Mouse (Mus musculus): ENCODE measurements around the gene Fen1.

DNA sequence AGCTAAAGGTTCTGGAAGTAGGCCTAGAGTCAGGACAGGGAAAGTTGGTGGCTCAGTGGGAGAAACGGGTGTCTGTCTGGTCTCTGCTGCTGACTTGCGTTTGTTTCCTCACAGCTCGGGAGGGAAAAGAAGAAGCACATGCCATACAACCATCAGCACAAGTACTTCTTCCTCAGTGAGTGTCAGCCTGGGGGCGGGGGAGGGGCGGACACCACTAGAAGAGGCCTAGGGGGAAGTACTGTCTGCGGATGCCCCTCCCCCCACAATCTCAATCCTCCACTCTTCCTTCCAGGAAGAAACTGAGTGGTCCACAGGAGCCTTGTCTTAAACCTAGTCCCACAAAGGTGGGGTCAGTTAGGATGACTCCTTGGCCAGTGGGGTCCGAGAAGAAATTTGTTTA is 12.6 kb downstream of the Fen1 start:
- TF ChIP-seq CTCF (IDR thresholded peaks at IDR 0.05) (no peak), EP300 (IDR thresholded peaks at IDR 0.05) (no peak)
